Mouse (Mus musculus) ES-Bruce4 (cell line): ENCODE results near the gene Rapgef4. TPM values are rescaled to one million over a fixed set of nuclear protein-coding genes. Genes with fewer than 3 reads are reported as not detected.

Experiments
- H3K27ac ChIP-seq: 2 replicates; pipeline ENCODE4 v1.5.1; 2012; ENCODE audit warnings: low read length, inconsistent platforms; ENCODE audit not compliant: insufficient read depth
- H3K27me3 ChIP-seq: 2 replicates; pipeline ENCODE4 v1.6.1; 2012; ENCODE audit warnings: mild to moderate bottlenecking, low read length, inconsistent platforms; ENCODE audit not compliant: control insufficient read depth, poor library complexity, insufficient read depth, severe bottlenecking
- H3K36me3 ChIP-seq: 2 replicates; pipeline ENCODE4 v1.6.1; 2012; ENCODE audit warnings: inconsistent platforms, mild to moderate bottlenecking, low read length, moderate library complexity; ENCODE audit not compliant: control insufficient read depth, poor library complexity, insufficient read depth, severe bottlenecking
- H3K4me1 ChIP-seq: one replicate; pipeline ENCODE4 v1.8.1; 2011; ENCODE audit warnings: low read length; ENCODE audit not compliant: control insufficient read depth, insufficient read depth
- H3K4me3 ChIP-seq: 2 replicates; pipeline ENCODE4 v1.5.1; 2011; ENCODE audit warnings: low read depth, mild to moderate bottlenecking, low read length
- H3K9ac ChIP-seq: 2 replicates; pipeline ENCODE4 v1.6.1; 2012; ENCODE audit warnings: low read depth, mild to moderate bottlenecking, inconsistent platforms; ENCODE audit not compliant: poor library complexity, severe bottlenecking
- H3K9me3 ChIP-seq: replicated peaks from 2 replicates; pipeline ENCODE4 v1.6.1; 2012; ENCODE audit warnings: mild to moderate bottlenecking, low read length, inconsistent platforms; ENCODE audit not compliant: control insufficient read depth, poor library complexity, insufficient read depth, severe bottlenecking
- CTCF ChIP-seq: IDR thresholded peaks from one replicate; pipeline ENCODE4 v1.8.1; 2011; ENCODE audit warnings: low read depth, low read length
- EP300 ChIP-seq: IDR thresholded peaks from 2 replicates; pipeline ENCODE4 v1.6.1; 2011; ENCODE audit warnings: low read depth, low read length; ENCODE audit not compliant: insufficient read depth
- POLR2A ChIP-seq: IDR thresholded peaks from one replicate; pipeline ENCODE4 v1.8.1; 2011; ENCODE audit warnings: low read length; ENCODE audit not compliant: insufficient read depth
- polyA plus RNA-seq: library from polyadenylated mRNA; stranded (reverse); fragments of >200 nt; gene quantifications from 2 replicates; pipeline ENCODE4 v1.2.4, GENCODE M21; 2011; ENCODE audit warnings: low read depth; ENCODE audit not compliant: missing spikeins, insufficient read depth, insufficient read length

The Rapgef4 gene
- polyA plus RNA-seq, 1 experiment: not detected

DNA sequence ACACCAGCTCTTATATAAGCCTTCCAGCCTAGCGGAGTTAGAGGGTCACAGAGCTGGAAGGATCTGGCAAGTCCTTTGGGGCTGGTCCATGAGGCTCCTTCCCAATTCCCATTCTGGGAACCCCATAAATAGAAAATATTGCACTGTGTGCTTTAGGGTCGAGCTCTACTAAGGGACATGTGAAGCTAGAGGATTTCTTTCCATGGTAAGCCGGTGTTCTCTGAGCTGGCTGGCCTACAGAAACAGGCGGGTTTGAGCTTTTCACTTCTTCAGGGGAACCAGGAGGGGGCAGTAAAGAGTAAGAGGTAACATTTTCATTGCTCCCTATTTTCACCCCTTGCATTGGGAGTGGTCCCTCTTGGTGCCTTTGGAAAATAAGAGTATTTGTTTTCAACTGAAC is 317.4 kb downstream of the Rapgef4 start:
- TF ChIP-seq CTCF (peak; percentile 34), POLR2A (no peak), EP300 (no peak)
- Histone ChIP-seq H3K4me3 (no peak overlapping the region), H3K4me1 (no peaks in the 10 kb centered on the region), H3K27ac (no peak overlapping the region), H3K27me3 (no peaks in the 10 kb centered on the region), H3K9me3 (no peaks in the 10 kb centered on the region), H3K9ac (no peak overlapping the region), H3K36me3 (no peaks in the 10 kb centered on the region)

DNA sequence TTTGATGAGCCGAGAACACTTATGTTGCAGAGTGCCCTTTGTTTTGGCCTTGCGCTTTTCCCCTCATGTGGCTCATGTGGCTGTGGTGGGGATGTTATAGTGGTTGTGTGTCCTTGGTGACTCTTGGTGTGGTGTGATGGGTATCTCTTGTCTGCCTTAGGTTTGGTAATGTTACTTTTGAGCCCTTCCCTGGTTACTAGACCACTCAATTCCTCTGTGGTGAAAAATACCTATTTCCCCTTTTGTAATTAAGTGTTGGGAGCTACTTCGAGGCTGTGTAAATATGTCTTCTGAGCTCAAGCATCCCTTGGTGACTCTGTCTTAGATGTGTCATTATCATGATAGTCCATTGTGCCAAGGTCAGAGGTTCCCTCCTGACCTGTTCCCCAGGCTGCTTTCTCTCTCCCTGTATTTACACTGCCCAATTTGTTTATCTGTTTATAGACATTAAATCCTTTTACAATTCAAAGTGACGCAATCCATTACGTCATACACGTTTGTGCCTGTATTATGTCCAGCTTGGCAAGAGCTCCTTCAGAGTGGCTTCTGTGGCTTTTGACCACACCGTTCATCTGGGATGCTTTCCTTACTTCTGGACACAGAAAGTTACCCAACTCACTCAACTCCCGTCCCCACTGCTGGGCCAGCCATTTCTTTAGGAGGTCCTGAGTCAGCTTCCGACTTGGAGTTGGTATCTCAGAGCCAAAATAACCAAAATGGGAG is 320.3 kb downstream of the Rapgef4 start:
- Histone ChIP-seq H3K9me3 (no peaks in the 10 kb centered on the region), H3K36me3 (no peaks in the 10 kb centered on the region), H3K4me3 (no peak overlapping the region), H3K9ac (no peak overlapping the region), H3K27me3 (no peaks in the 10 kb centered on the region), H3K27ac (no peak overlapping the region), H3K4me1 (no peaks in the 10 kb centered on the region)
- TF ChIP-seq EP300 (no peak), POLR2A (no peak), CTCF (no peak)

DNA sequence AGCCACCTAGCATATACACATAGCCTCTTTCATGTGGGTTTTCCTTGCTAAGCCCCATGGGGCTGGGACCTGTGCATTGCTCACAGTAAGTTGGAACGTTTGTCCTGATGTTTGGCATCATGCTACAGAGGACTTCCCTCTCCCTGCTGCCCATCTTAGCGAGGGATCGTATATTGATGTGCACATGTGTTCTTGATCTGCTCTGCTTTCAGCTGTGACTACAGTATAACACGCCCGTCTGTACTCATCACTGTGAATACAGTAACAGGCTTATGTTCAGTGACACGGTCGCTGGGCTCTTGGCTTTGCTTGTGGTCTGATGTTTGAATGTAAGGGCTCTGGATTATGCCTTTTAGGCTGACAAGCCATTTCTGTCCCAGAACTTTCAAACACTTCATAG is 324.7 kb downstream of the Rapgef4 start:
- H3K9me3 ChIP-seq: no peaks in the 10 kb centered on the region
- H3K27me3 ChIP-seq: no peaks in the 10 kb centered on the region
- H3K4me1 ChIP-seq: no peaks in the 10 kb centered on the region
- no peak overlapping the region for H3K27ac ChIP-seq
- no peak overlapping the region for H3K4me3 ChIP-seq
- H3K36me3 ChIP-seq: no peaks in the 10 kb centered on the region
- TF ChIP-seq EP300 (no peak), CTCF (no peak), POLR2A (no peak)
- no peak overlapping the region for H3K9ac ChIP-seq

Other genes with a start within 250 kb of the Rapgef4 start
- 143 and 151 TPM in 2 replicates for gene Itga6, start 235.6 kb upstream of the Rapgef4 start, polyA plus RNA-seq
- 144 and 162 TPM in 2 replicates for gene Pdk1, start 108.0 kb upstream of the Rapgef4 start, polyA plus RNA-seq